ENCODE assay signal across 8 mouse cellular contexts in the genomic region with DNA sequence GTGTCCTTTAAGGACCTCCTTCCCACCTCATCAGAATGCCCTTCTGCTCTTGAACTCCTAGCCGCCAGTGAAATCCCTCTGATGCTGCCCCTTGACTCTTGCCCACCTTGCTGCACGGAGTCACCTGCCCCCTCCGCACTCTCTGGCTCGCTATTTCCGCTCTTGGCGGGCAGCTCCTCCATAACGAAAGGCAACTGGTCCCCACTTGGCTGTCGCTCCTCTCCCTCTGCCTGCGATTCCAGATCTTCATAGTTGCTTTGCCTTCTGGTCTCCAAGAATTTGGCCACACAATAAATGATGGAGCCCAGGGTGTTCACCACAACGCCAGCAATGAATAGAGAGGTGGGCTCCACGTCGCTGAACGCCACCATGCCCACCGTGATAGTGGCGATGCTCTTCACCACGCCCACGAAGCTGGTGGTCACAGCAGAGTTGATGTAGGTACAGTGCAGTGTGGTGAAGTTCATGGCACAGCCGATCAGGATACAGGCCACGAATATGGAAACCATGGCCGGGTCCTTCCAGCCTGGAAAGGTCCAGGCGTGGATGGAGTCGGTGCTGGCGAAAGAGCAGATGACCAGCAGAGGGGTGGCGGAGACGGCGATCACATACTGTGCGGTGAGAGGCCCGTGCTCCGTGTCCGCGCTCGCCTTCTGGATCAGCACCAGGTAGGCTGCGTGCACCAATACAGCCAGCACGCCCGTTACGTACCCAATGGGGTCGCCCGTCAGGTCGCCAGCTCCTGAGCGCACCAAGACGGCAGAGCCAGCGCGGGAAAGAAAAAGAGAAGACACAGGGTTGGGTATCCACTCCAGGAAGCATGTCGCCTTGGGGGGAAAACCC. TPM values are rescaled to one million over a fixed set of nuclear protein-coding genes. Genes with fewer than 3 reads are reported as not detected.
A peak's percentile ranks its signal among the peaks of the same experiment; 100 is the strongest.
DNase-seq lines count a peak whose midpoint lies in the region; ATAC-seq and TF ChIP-seq lines count a peak whose summit lies in the region.

No protein-coding gene starts in this region.

- no peak for ATAC-seq in heart, embryonic 12.5 days (ENCODE audit: insufficient number of reproducible peaks, low FRiP score)
- no peak for ATAC-seq in liver, embryonic 12.5 days

- peak overlapping the region; percentile 65; the same call in 1 of the 2 replicates for H3K9ac ChIP-seq in heart, embryonic 12.5 days
- H3K9ac ChIP-seq in ES-E14 (ENCODE audit: insufficient read depth, low read depth, low read length, poor library complexity, severe bottlenecking), result peak overlapping the region; percentile 4; the same call in 1 of the 2 replicates
- H3K9ac ChIP-seq in liver, embryonic 12.5 days, result peak overlapping the region; percentile 52

- peaks cover 24% of the 10 kb centered on the region for H3K4me1 ChIP-seq in heart, embryonic 12.5 days (replicated peaks)
- H3K4me1 ChIP-seq in ES-E14 (ENCODE audit: control insufficient read depth in 2 of 2, insufficient read depth in 2 of 2, low read length in 2 of 2, poor library complexity in 1 of 2), result peaks cover 2 to 5% of the 10 kb centered on the region in 2 experiments; a peak in 2 of 4 replicates
- peaks cover 33% of the 10 kb centered on the region for H3K4me1 ChIP-seq in forebrain, embryonic 10.5 days
- peaks cover 34% of the 10 kb centered on the region for H3K4me1 ChIP-seq in liver, embryonic 12.5 days

- no peaks in the 10 kb centered on the region for H3K9me3 ChIP-seq in heart, embryonic 12.5 days (replicated peaks)
- H3K9me3 ChIP-seq in ES-E14 (ENCODE audit: control insufficient read depth, insufficient read depth, low read depth, low read length), result no peaks in the 10 kb centered on the region
- H3K9me3 ChIP-seq in forebrain, embryonic 10.5 days, result no peaks in the 10 kb centered on the region
- H3K9me3 ChIP-seq in liver, embryonic 12.5 days (replicated peaks), result no peaks in the 10 kb centered on the region

- H3K36me3 ChIP-seq in heart, embryonic 12.5 days, result no peaks in the 10 kb centered on the region
- no peaks in the 10 kb centered on the region for H3K36me3 ChIP-seq in ES-E14 (ENCODE audit: control insufficient read depth, insufficient read depth, low read length, poor library complexity, severe bottlenecking)
- H3K36me3 ChIP-seq in forebrain, embryonic 10.5 days (replicated peaks), result no peaks in the 10 kb centered on the region
- no peaks in the 10 kb centered on the region for H3K36me3 ChIP-seq in liver, embryonic 12.5 days

- H3K27me3 ChIP-seq in heart, embryonic 12.5 days (replicated peaks), result peaks cover 64% of the 10 kb centered on the region
- H3K27me3 ChIP-seq in forebrain, embryonic 10.5 days (ENCODE audit: poor library complexity, severe bottlenecking), result peaks cover 87% of the 10 kb centered on the region
- peaks cover 57% of the 10 kb centered on the region for H3K27me3 ChIP-seq in liver, embryonic 12.5 days (replicated peaks)

- peak overlapping the region; percentile 60 for H3K4me3 ChIP-seq in heart, embryonic 12.5 days
- H3K4me3 ChIP-seq in ES-E14 (ENCODE audit: insufficient read depth in 1 of 2, low read depth in 1 of 2, low read length in 2 of 2, poor library complexity in 1 of 2, severe bottlenecking in 1 of 2), result peak overlapping the region; percentile 61 to 69
- peak overlapping the region; percentile 70 for H3K4me3 ChIP-seq in forebrain, embryonic 10.5 days
- H3K4me3 ChIP-seq in liver, embryonic 12.5 days, result peak overlapping the region; percentile 61

- 5% methylated on average over 44 of the region's 44 CpGs for WGBS in heart, embryonic 12.5 days
- 4% methylated on average over 44 of the region's 44 CpGs for WGBS in forebrain, embryonic 10.5 days
- 2% methylated on average over 44 of the region's 44 CpGs for WGBS in liver, embryonic 12.5 days (ENCODE audit: insufficient replicate concordance)

- no peak overlapping the region for H3K27ac ChIP-seq in heart, embryonic 12.5 days (ENCODE audit: poor library complexity, severe bottlenecking)
- H3K27ac ChIP-seq in ES-E14 (ENCODE audit: insufficient read depth, low read depth, low read length, poor library complexity, severe bottlenecking), result no peak overlapping the region
- no peak overlapping the region for H3K27ac ChIP-seq in forebrain, embryonic 10.5 days
- H3K27ac ChIP-seq in liver, embryonic 12.5 days, result peak overlapping the region; percentile 40

- peak overlapping the region; percentile 98 for H3K4me2 ChIP-seq in heart, embryonic 12.5 days
- H3K4me2 ChIP-seq in liver, embryonic 12.5 days, result peak overlapping the region; percentile 91

- in situ Hi-C loops in ES-E14 (cut with MboI; ENCODE audit: low sequenced_read_pairs in 2 of 2, unreplicated experiment in 2 of 2), result no loop called here

- no peak for DNase-seq in heart, postnatal 4 days
- DNase-seq in ES-E14 (ENCODE audit: low read depth, low spot score), result no peak
- peak; percentile 19 for DNase-seq in forebrain, embryonic 10.5 days (ENCODE audit: extremely low spot score, low spot score)
- DNase-seq in thymus, postnatal 36 days, result peak; percentile 2 to 10
- DNase-seq in spleen, postnatal 4 days (ENCODE audit: low spot score in 2 of 2), result no peak
- DNase-seq in MN1 (ENCODE audit: low spot score), result no peak

TF ChIP-seq in ES-E14, 5 proteins besides CTCF, POLR2A, EP300 and RAD21:
- TF ChIP-seq ZC3H11A (IDR thresholded peaks at IDR 0.05; ENCODE audit: borderline replicate concordance, low read depth, low read length) (no peak), CHD2 (IDR thresholded peaks at IDR 0.05; ENCODE audit: low read depth, low read length) (no peak), MAFK (IDR thresholded peaks at IDR 0.05; ENCODE audit: insufficient read depth, low read depth, low read length) (no peak), HCFC1 (IDR thresholded peaks at IDR 0.05; ENCODE audit: borderline replicate concordance, insufficient read depth, low read length) (no peak), ZNF384 (IDR thresholded peaks at IDR 0.05; ENCODE audit: low read depth, low read length) (no peak)

RNA-seq across cellular contexts. Expression of a gene that starts 2.1 kb away (rescaled TPM):
- polyA plus RNA-seq in heart, embryonic 12.5 days (2016; fragmentation: Nextera tagmentation; extraction: Ambion mirVana), result 1.8 and 1.9 TPM in 2 replicates
- total RNA-seq in heart, postnatal 4 days (2021), result under 1 TPM in 1 of 2 experiments, not detected in 1; 0.18 TPM
- total RNA-seq in ES-E14 (2012; rRNA removed), result 0.67 and 0.69 TPM in 2 replicates
- 0.33 and 1.0 TPM in 2 replicates for polyA plus RNA-seq in forebrain, embryonic 10.5 days (2016; fragmentation: Nextera tagmentation; extraction: Ambion mirVana)
- polyA plus RNA-seq in liver, embryonic 12.5 days (2016; fragmentation: Nextera tagmentation; extraction: Ambion mirVana), result 9.9 and 10.0 TPM in 2 replicates

RNA-seq across cellular contexts. Expression of a gene that starts 58.3 kb away (rescaled TPM):
- polyA plus RNA-seq in heart, embryonic 12.5 days (2016; fragmentation: Nextera tagmentation; extraction: Ambion mirVana), result 35.4 and 36.4 TPM in 2 replicates
- 10 to 100 TPM; 24.0 to 24.2 TPM for total RNA-seq in heart, postnatal 4 days (2021)
- total RNA-seq in ES-E14 (2012; rRNA removed), result 16.8 and 17.0 TPM in 2 replicates
- polyA plus RNA-seq in forebrain, embryonic 10.5 days (2016; fragmentation: Nextera tagmentation; extraction: Ambion mirVana), result 25.5 and 28.9 TPM in 2 replicates
- 29.7 and 30.9 TPM in 2 replicates for polyA plus RNA-seq in liver, embryonic 12.5 days (2016; fragmentation: Nextera tagmentation; extraction: Ambion mirVana)

Comparison
In these comparisons a context has a peak if more than half of its experiments do, and no peak if none do; other contexts are left out.
1. H3K9ac ChIP-seq: peak in every context shown above with its lines; median percentile 65 in heart, embryonic 12.5 days; 52 in liver, embryonic 12.5 days; 4 in ES-E14.
2. DNase-seq: peak in forebrain, embryonic 10.5 days (single experiment) and thymus, postnatal 36 days (2 of 2); none in heart, postnatal 4 days (single experiment), ES-E14 (single experiment), spleen, postnatal 4 days (0 of 2) and MN1 (single experiment).
3. Peak in every context shown above with its lines, with median percentiles within 50 percentile points of each other: H3K4me3 ChIP-seq.